Mouse (Mus musculus) testis, adult 2 months (tissue): Measurements from ENCODE around the gene Csnk2b.
A peak's percentile ranks its signal among the peaks of the same experiment; 100 is the strongest.

Source experiments
- CTCF ChIP-seq: fragments of 200-500 bp; IDR thresholded peaks from 2 replicates; pipeline ENCODE4 v1.5.1; 2012; ENCODE audit warnings: low read depth, mild to moderate bottlenecking, inconsistent platforms, low read length, moderate library complexity; ENCODE audit not compliant: control insufficient read depth, insufficient read depth, insufficient replicate concordance
- POLR2A ChIP-seq: fragments of 200-500 bp; IDR thresholded peaks from 2 replicates; pipeline ENCODE4 v1.6.1; 2012; ENCODE audit warnings: low read depth, mild to moderate bottlenecking, inconsistent platforms, low read length, moderate library complexity; ENCODE audit not compliant: control insufficient read depth

DNA sequence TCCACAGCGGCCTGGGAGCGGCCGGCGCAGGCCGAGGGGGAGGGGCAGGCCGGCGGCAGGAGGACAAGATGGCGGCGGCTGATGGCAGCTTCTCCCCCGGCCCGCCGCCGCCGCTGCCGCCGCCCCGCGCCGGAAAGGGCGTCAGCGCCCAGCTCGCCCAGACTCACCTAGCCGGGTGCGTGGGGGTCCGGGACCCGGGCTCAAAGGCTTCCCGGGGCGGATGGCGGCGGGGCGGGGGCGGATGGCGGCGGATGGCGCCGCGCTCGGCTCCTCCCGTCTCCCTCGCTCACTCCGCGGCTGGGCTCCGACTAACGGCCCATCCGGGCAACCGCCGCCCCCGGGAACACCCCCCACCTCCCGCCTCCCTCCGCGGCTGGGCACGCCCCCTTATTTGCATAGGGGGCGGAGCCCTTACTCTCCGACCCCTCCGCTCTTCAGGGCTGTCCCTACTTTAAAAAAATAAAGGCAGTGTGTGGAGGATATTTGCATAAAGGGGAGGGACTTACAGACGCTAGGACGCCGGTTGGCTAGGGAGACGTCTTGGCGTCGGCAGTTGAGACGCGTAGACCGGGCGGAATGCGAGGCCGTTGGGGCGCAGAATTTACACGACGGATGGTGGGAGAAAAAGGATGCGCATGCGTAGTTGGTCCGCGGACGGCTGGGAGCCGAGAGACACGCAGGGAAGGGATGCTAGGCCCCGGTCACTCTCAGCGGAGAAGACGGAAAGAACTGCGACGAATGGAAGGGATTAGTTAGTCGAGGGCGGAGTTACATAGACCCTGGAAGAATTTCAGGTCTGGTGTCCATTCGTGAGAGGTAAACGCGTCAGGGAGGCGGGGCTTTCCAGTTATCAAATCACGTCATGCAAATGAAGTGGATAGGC is 43.0 kb upstream of the Csnk2b start, which contains the start of gene Prrc2a:
- TF ChIP-seq CTCF (no peak), POLR2A (peak; percentile 88)
